Mouse (Mus musculus): ENCODE data around the gene Trmt44.

GRCm38 (mm10) chr5:35563449-35563848 lies 11.4 kb downstream of the Trmt44 start:
- TF ChIP-seq CTCF (IDR thresholded peaks at IDR 0.05; ENCODE audit: low read depth, low read length) (peak; percentile 96), POLR2A (IDR thresholded peaks at IDR 0.05; ENCODE audit: extremely low read depth, insufficient read depth, low read length) (no peak)
